Mouse (Mus musculus) gastrocnemius, adult 8-10 months (tissue): ENCODE measurements around the gene Sh3bp1. TPM values are rescaled to one million over a fixed set of nuclear protein-coding genes. Genes with fewer than 3 reads are reported as not detected.

Experiments used
- DNase-seq, 2 experiments: peaks; one replicate each; pipeline ENCODE4 v3.0.0; 2022; ENCODE audit warnings: low spot score in 2 of 2
- total RNA-seq, 4 experiments: library from RNA; stranded (reverse); gene quantifications; 2 replicates each; pipeline ENCODE4 v1.2.4; 2022

Gene Sh3bp1
- total RNA-seq, 4 experiments from 2014 or later: 0.80 to 1.7 (median 1.2) TPM

GRCm38 (mm10) chr15:78914823-78915659 lies 15.5 kb downstream of the Sh3bp1 start:
- no peak for DNase-seq

GRCm38 (mm10) chr15:78915660-78916017 lies 16.1 kb downstream of the Sh3bp1 start:
- peak; percentile 41 to 56 for DNase-seq

- no peak for DNase-seq
These were observed 16.7 kb downstream of the Sh3bp1 start for GRCm38 (mm10) chr15:78916052-78916826.

GRCm38 (mm10) chr15:78918126-78918525 lies 18.6 kb downstream of the Sh3bp1 start:
- DNase-seq: no peak

DNA sequence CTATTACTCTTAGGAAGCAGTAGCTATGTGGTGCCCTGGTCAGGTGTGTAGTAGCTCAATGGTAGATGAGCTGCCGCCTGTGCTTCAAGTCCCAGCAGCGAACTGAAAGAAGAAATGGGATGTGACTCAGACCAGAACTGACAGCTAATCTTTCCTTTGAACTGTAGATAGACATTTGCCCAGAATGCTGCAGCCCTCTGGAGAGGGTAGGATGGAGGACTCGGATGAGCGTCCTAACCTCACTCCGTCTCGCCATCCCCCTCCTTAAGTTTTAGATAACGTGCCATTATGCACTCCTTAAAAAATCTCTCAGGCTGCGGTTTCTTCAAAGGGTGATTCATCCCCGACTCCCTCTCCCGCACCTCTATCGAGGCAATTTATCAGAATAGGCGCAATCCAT lies 20.3 kb downstream of the Sh3bp1 start:
- no peak for DNase-seq

DNA sequence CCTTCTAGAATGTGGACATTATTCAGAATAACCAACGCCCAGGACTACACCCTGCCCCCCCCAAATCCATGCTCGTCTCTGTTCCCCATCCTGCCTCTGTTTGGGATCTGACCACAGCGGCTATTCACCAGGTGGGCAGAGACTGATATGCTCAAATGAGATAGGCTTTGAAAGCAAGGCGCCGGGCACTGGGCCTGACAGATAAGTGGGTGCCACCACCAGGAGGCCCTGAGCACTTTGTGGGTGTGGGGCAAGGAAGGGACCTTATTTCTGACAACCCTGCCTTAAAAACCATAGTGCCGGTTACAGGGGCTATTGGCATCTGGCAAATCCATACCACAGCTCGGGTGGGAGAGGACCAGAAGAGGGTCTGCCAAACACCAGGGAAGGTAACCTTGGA lies 23.1 kb downstream of the Sh3bp1 start:
- DNase-seq: no peak

DNA sequence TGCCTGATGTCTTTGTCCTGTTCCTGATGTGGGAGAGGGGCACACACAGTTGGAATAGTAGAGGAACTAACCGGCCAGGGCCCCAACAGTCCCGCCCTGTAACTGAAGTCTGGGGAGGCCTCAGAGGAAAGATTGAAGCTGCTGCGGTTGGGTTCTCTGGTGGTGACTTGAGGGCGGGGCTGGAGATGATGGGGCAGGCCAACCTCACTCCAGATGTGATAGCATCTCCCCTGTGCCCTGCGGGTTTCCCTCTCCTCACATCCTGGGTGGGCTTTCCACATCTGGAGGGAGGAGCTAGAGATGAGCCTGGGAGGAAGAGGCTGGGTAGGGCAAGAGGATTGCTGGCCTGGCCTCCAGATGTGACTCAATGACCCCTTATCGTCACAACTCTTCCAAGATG lies 24.0 kb downstream of the Sh3bp1 start:
- no peak for DNase-seq

- DNase-seq: no peak
These were observed 25.6 kb downstream of the Sh3bp1 start for GRCm38 (mm10) chr15:78925129-78925528.

- peak; percentile 92 to 94 for DNase-seq
These were observed 26.7 kb downstream of the Sh3bp1 start, which contains the start of gene Lgals1 for GRCm38 (mm10) chr15:78926021-78926919. Lgals1 (plus strand) TSS chr15:78926725.

GRCm38 (mm10) chr15:78927021-78927787 lies 27.6 kb downstream of the Sh3bp1 start:
- DNase-seq: peak; percentile 55 to 61

DNA sequence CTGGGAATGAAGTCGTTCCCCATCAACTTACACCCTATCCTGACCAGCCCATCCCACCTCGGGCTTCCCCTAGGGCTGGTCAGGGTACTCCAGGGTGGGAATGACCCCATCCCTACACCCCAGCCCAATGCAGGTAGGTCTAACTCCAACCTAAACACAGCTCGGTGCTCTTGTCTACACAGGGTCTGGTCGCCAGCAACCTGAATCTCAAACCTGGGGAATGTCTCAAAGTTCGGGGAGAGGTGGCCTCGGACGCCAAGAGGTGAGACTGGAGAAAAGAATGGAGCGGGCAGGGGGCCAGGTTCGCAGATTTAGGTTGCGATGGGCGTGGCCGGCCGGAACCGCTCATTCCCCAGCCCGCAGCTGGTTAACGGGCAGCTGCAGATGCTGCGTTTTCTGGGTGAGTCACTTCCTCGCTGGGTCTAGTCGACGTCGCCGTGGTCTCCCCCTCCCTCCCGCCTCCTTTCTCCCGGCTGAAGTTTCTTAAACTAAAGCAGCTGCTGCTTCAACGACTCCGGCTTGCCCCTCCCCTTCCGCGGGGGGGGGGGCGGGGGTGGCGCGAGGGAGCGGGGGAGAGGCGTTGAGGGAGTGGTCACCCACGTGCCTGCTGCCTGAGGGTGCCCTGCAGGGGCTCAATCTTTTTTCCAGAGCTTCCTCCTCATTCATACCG lies 28.4 kb downstream of the Sh3bp1 start:
- peak; percentile 61 to 66 for DNase-seq

- DNase-seq: no peak
These were observed 29.0 kb downstream of the Sh3bp1 start for GRCm38 (mm10) chr15:78928539-78928938.

- no peak for DNase-seq
These were observed 30.7 kb downstream of the Sh3bp1 start for GRCm38 (mm10) chr15:78930192-78930706.

- no peak for DNase-seq
These were observed 31.3 kb downstream of the Sh3bp1 start for GRCm38 (mm10) chr15:78930801-78931426.

GRCm38 (mm10) chr15:78931577-78931976 lies 32.0 kb downstream of the Sh3bp1 start:
- DNase-seq: peak in 1 of 2 experiments; percentile 56

DNA sequence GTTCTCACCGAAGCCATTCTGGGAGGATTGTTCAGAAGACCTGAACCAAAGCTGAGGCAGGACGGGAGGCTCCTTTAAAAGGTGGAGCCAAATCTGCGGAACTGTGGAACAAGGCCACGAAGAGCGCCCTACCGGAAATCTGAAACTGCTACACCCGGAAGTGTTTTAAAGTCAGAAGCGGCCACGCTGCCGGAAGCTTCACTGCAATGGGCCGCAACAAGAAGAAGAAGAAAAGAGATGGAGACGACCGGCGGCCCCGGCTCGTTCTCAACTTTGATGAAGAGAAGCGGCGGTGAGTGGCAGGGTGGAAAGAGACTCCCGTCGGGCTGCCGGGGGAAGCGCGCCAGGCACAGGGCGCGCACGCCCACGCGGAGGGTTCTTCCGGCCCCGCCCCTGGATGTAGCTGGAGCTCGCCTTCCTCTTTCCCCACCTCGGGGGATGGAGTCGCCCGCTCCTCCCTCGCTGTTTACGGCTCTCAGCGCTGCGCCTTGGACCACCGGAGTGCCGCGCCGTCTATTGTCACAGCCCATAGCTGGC lies 35.3 kb downstream of the Sh3bp1 start, which contains the start of gene Nol12:
Nol12 (plus strand) TSS at position 150 of the 537 bp plus-strand sequence.
- DNase-seq: peak; percentile 77 to 78

DNA sequence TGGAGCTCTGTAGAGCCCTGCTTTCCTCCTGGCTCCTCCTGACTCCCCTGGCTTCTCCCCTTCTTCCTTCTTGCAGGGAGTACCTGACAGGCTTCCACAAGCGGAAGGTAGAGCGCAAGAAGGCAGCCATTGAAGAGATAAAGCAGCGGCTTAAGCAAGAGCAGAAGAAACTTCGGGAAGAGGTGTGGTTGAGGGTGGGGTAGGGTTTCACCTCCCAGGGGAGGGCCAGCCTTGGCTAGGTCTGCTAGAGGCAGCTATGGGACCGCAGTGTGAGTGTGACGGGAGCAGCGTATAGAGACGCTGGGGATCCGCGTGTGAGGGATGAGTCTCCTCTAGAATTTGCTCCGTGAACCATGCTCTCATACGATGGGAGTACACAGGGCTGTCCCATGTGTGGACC lies 36.8 kb downstream of the Sh3bp1 start:
- no peak for DNase-seq

- DNase-seq: no peak
These were observed 37.7 kb downstream of the Sh3bp1 start for GRCm38 (mm10) chr15:78937311-78937710.

DNA sequence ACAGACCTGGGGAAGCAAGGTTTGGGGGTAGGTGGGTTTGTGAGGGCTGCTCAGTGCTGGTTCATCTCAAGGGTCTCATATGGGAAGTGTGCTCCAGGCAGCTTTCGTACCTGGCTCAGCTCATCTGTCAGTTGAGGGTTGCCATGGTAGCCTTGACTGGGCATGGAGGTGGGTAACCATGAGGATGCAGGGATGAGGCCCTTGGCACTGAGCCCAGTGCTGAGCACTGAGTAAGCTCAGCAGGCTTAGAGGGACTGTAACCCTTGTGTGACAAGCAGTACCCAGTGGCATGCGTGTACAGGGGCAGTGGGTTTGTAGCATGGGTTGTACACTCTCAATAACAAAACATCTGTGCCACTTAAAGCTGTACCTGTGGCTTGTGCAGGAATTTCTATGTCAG lies 38.4 kb downstream of the Sh3bp1 start:
- DNase-seq: no peak
